Mouse (Mus musculus) MEL (cell line): Measurements from ENCODE around the gene Cic. TPM values are rescaled to one million over a fixed set of nuclear protein-coding genes. Genes with fewer than 3 reads are reported as not detected.

Experiments
- DNase-seq: peaks from one replicate; pipeline ENCODE4 v3.0.0; 2011; ENCODE audit warnings: low read depth, low spot score
- H3K27ac ChIP-seq: 2 replicates; pipeline ENCODE4 v1.5.1; 2012; ENCODE audit warnings: low read depth, mild to moderate bottlenecking, control low read depth, low read length, moderate library complexity; ENCODE audit not compliant: control insufficient read depth
- H3K27me3 ChIP-seq, 2 experiments: fragments of 150-350 bp in 1 of 2; sonication (generic) in 1 of 2; 2 replicates each; pipeline ENCODE4 v1.6.1; 2012; ENCODE audit warnings: low read length in 2 of 2, mild to moderate bottlenecking in 2 of 2, improper control_type of control experiment in 1 of 2, moderate library complexity in 1 of 2; ENCODE audit not compliant: insufficient read depth in 2 of 2, control insufficient read depth in 1 of 2
- H3K36me3 ChIP-seq, 2 experiments: 2 replicates each; pipeline ENCODE4 v1.6.1; 2012 to 2014; ENCODE audit warnings: low read length in 2 of 2, improper control_type of control experiment in 1 of 2, inconsistent platforms in 1 of 2, mild to moderate bottlenecking in 1 of 2; ENCODE audit not compliant: insufficient read depth in 2 of 2, control insufficient read depth in 1 of 2
- H3K4me1 ChIP-seq, 2 experiments: fragments of 150-350 bp in 1 of 2; sonication (generic) in 1 of 2; 2 replicates each; pipeline ENCODE4 v1.6.1; 2012; ENCODE audit warnings: low read length in 2 of 2, improper control_type of control experiment in 1 of 2, mild to moderate bottlenecking in 1 of 2; ENCODE audit not compliant: insufficient read depth in 2 of 2, control insufficient read depth in 1 of 2
- H3K4me3 ChIP-seq, 2 experiments: fragments of 150-350 bp in 1 of 2; sonication (generic) in 1 of 2; 2 replicates each; pipeline ENCODE4 v1.5.1; 2012; ENCODE audit warnings: low read depth in 2 of 2, low read length in 2 of 2, mild to moderate bottlenecking in 2 of 2, moderate library complexity in 2 of 2, control low read depth in 1 of 2, improper control_type of control experiment in 1 of 2; ENCODE audit not compliant: control insufficient read depth in 1 of 2, insufficient read depth in 1 of 2
- H3K79me2 ChIP-seq: 2 replicates; pipeline ENCODE4 v1.6.1; 2012; ENCODE audit warnings: mild to moderate bottlenecking, low read length, moderate library complexity; ENCODE audit not compliant: control insufficient read depth, poor library complexity, insufficient read depth
- H3K9ac ChIP-seq: 2 replicates; pipeline ENCODE4 v1.6.1; 2012; ENCODE audit warnings: low read depth, mild to moderate bottlenecking, control low read depth, low read length, moderate library complexity; ENCODE audit not compliant: control insufficient read depth, poor library complexity, severe bottlenecking
- H3K9me3 ChIP-seq: fragments of 150-350 bp; sonication (generic); replicated peaks from 2 replicates; pipeline ENCODE4 v1.6.1; 2012; ENCODE audit warnings: mild to moderate bottlenecking, low read length, improper control_type of control experiment, moderate library complexity; ENCODE audit not compliant: insufficient read depth
- CHD1 ChIP-seq: IDR thresholded peaks from 2 replicates; pipeline ENCODE4 v1.6.1; 2012; ENCODE audit warnings: low read depth, mild to moderate bottlenecking, inconsistent platforms, low read length, improper control_type of control experiment
- CHD2 ChIP-seq: IDR thresholded peaks from 2 replicates; pipeline ENCODE4 v1.6.1; 2011; ENCODE audit warnings: low read length, improper control_type of control experiment
- CTCF ChIP-seq, 3 experiments: IDR thresholded peaks in 2 of 3; conservative IDR thresholded peaks in 1 of 3; 2 replicates each; pipeline ENCODE4 v1.5.1; 2011 to 2012; ENCODE audit warnings: low read length in 3 of 3, low read depth in 2 of 3, mild to moderate bottlenecking in 2 of 3, improper control_type of control experiment in 1 of 3, inconsistent platforms in 1 of 3, mixed read lengths in 1 of 3, moderate library complexity in 1 of 3; ENCODE audit not compliant: control insufficient read depth in 1 of 3, insufficient read depth in 1 of 3, poor library complexity in 1 of 3, severe bottlenecking in 1 of 3
- E2F4 ChIP-seq: IDR thresholded peaks from 2 replicates; pipeline ENCODE4 v1.6.1; 2011; ENCODE audit warnings: low read depth, low read length, improper control_type of control experiment, borderline replicate concordance
- ELF1 ChIP-seq: IDR thresholded peaks from 2 replicates; pipeline ENCODE4 v1.6.1; 2014; ENCODE audit warnings: low read depth, mild to moderate bottlenecking, inconsistent platforms, low read length, improper control_type of control experiment, moderate library complexity
- EP300 ChIP-seq, 2 experiments: IDR thresholded peaks; 2 replicates each; pipeline ENCODE4 v1.6.1; 2011; ENCODE audit warnings: improper control_type of control experiment in 2 of 2, low read length in 2 of 2, low read depth in 1 of 2, mild to moderate bottlenecking in 1 of 2
- ETS1 ChIP-seq: IDR thresholded peaks from 2 replicates; pipeline ENCODE4 v1.6.1; 2012; ENCODE audit warnings: low read depth, mild to moderate bottlenecking, inconsistent platforms, low read length, improper control_type of control experiment, moderate library complexity
- GABPA ChIP-seq: IDR thresholded peaks from 2 replicates; pipeline ENCODE4 v1.6.1; 2012; ENCODE audit warnings: low read depth, mild to moderate bottlenecking, inconsistent platforms, low read length, improper control_type of control experiment, moderate library complexity
- GATA1 ChIP-seq: IDR thresholded peaks from 2 replicates; pipeline ENCODE4 v1.6.1; 2011; ENCODE audit warnings: low read depth, low read length, improper control_type of control experiment
- HCFC1 ChIP-seq: IDR thresholded peaks from 2 replicates; pipeline ENCODE4 v1.6.1; 2012; ENCODE audit warnings: low read depth, mild to moderate bottlenecking, inconsistent platforms, low read length, improper control_type of control experiment, moderate library complexity
- MAFK ChIP-seq: IDR thresholded peaks from 2 replicates; pipeline ENCODE4 v1.6.1; 2011; ENCODE audit warnings: low read depth, mild to moderate bottlenecking, low read length, improper control_type of control experiment, borderline replicate concordance
- MAX ChIP-seq: IDR thresholded peaks from 2 replicates; pipeline ENCODE4 v1.6.1; 2011; ENCODE audit warnings: low read length, improper control_type of control experiment
- MAZ ChIP-seq: IDR thresholded peaks from 2 replicates; pipeline ENCODE4 v1.6.1; 2012; ENCODE audit warnings: low read depth, mild to moderate bottlenecking, inconsistent platforms, low read length, improper control_type of control experiment
- MEF2A ChIP-seq: IDR thresholded peaks from 2 replicates; pipeline ENCODE4 v1.6.1; 2014; ENCODE audit warnings: low read depth, mild to moderate bottlenecking, inconsistent platforms, low read length, improper control_type of control experiment; ENCODE audit not compliant: poor library complexity, insufficient replicate concordance, severe bottlenecking; ENCODE audit errors: extremely low read depth
- MXI1 ChIP-seq: IDR thresholded peaks from 2 replicates; pipeline ENCODE4 v1.6.1; 2011; ENCODE audit warnings: mild to moderate bottlenecking, low read depth, low read length, improper control_type of control experiment
- MYB ChIP-seq: IDR thresholded peaks from 2 replicates; pipeline ENCODE4 v1.6.1; 2011; ENCODE audit warnings: mild to moderate bottlenecking, low read depth, low read length, improper control_type of control experiment
- NELFE ChIP-seq: IDR thresholded peaks from 2 replicates; pipeline ENCODE4 v1.6.1; 2011; ENCODE audit warnings: low read depth, low read length, improper control_type of control experiment
- POLR2A ChIP-seq, 2 experiments: IDR thresholded peaks; 2 replicates each; pipeline ENCODE4 v1.6.1; 2011 to 2012; ENCODE audit warnings: low read length in 2 of 2, mild to moderate bottlenecking in 2 of 2, control low read depth in 1 of 2, improper control_type of control experiment in 1 of 2, low read depth in 1 of 2, moderate library complexity in 1 of 2; ENCODE audit not compliant: control insufficient read depth in 1 of 2, insufficient read depth in 1 of 2, poor library complexity in 1 of 2
- POLR2AphosphoS2 ChIP-seq: IDR thresholded peaks from 2 replicates; pipeline ENCODE4 v1.6.1; 2011; ENCODE audit warnings: low read length, improper control_type of control experiment
- POLR2AphosphoS5 ChIP-seq: IDR thresholded peaks from 2 replicates; pipeline ENCODE4 v1.6.1; 2012; ENCODE audit warnings: low read depth, borderline replicate concordance, mild to moderate bottlenecking, inconsistent platforms, low read length, moderate library complexity, mixed read lengths
- RAD21 ChIP-seq: IDR thresholded peaks from 2 replicates; pipeline ENCODE4 v1.6.1; 2011; ENCODE audit warnings: mild to moderate bottlenecking, low read depth, low read length, improper control_type of control experiment
- RCOR1 ChIP-seq: IDR thresholded peaks from 2 replicates; pipeline ENCODE4 v1.6.1; 2012; ENCODE audit warnings: low read depth, mild to moderate bottlenecking, inconsistent platforms, low read length, improper control_type of control experiment
- SIN3A ChIP-seq: IDR thresholded peaks from 2 replicates; pipeline ENCODE4 v1.6.1; 2012; ENCODE audit warnings: low read length, improper control_type of control experiment, inconsistent platforms
- SMC3 ChIP-seq: IDR thresholded peaks from 2 replicates; pipeline ENCODE4 v1.6.1; 2011; ENCODE audit warnings: low read depth, low read length, improper control_type of control experiment
- TAL1 ChIP-seq: IDR thresholded peaks from 2 replicates; pipeline ENCODE4 v1.6.1; 2012; ENCODE audit warnings: mild to moderate bottlenecking, inconsistent platforms, low read length, moderate library complexity, mixed read lengths
- TBP ChIP-seq: IDR thresholded peaks from 2 replicates; pipeline ENCODE4 v1.8.0; 2011; ENCODE audit warnings: low read depth, low read length, improper control_type of control experiment
- TCF12 ChIP-seq: IDR thresholded peaks from 2 replicates; pipeline ENCODE4 v1.6.1; 2014; ENCODE audit warnings: low read depth, mild to moderate bottlenecking, inconsistent platforms, low read length, improper control_type of control experiment, moderate library complexity
- UBTF ChIP-seq: IDR thresholded peaks from 2 replicates; pipeline ENCODE4 v1.6.1; 2012; ENCODE audit warnings: low read depth, mild to moderate bottlenecking, inconsistent platforms, low read length, improper control_type of control experiment, moderate library complexity, borderline replicate concordance; ENCODE audit not compliant: insufficient read depth
- USF1 ChIP-seq: IDR thresholded peaks from 2 replicates; pipeline ENCODE4 v1.6.1; 2014; ENCODE audit warnings: low read depth, mild to moderate bottlenecking, inconsistent platforms, low read length, improper control_type of control experiment, moderate library complexity
- USF2 ChIP-seq, 2 experiments: IDR thresholded peaks; 2 replicates each; pipeline ENCODE4 v1.6.1; 2011 to 2012; ENCODE audit warnings: improper control_type of control experiment in 2 of 2, low read length in 2 of 2, borderline replicate concordance in 1 of 2, inconsistent platforms in 1 of 2, low read depth in 1 of 2, mild to moderate bottlenecking in 1 of 2; ENCODE audit not compliant: insufficient read depth in 1 of 2
- ZC3H11A ChIP-seq: IDR thresholded peaks from 2 replicates; pipeline ENCODE4 v1.6.1; 2012; ENCODE audit warnings: low read depth, mild to moderate bottlenecking, inconsistent platforms, low read length, improper control_type of control experiment
- polyA plus RNA-seq, 2 experiments: library from polyadenylated mRNA; stranded (reverse) in 1 of 2; unstranded in 1 of 2; fragments of >175 nt in 1 of 2; fragments of >200 nt in 1 of 2; gene quantifications; 2 replicates each; pipeline versions ENCODE4 v1.2.1 to v1.2.4; 2012; ENCODE audit warnings: low replicate concordance in 2 of 2, low read depth in 1 of 2; ENCODE audit not compliant: insufficient read length in 2 of 2, insufficient read depth in 1 of 2, missing spikeins in 1 of 2
- total RNA-seq: library from RNA; depleted of rRNA; stranded (reverse); fragments of 300-350 nt; gene quantifications from 2 replicates; pipeline ENCODE4 v1.2.3, GENCODE M21; 2012

The Cic gene
- total and polyA plus RNA-seq, 3 experiments, result 56.6 to 157 (median 157) TPM

DNA sequence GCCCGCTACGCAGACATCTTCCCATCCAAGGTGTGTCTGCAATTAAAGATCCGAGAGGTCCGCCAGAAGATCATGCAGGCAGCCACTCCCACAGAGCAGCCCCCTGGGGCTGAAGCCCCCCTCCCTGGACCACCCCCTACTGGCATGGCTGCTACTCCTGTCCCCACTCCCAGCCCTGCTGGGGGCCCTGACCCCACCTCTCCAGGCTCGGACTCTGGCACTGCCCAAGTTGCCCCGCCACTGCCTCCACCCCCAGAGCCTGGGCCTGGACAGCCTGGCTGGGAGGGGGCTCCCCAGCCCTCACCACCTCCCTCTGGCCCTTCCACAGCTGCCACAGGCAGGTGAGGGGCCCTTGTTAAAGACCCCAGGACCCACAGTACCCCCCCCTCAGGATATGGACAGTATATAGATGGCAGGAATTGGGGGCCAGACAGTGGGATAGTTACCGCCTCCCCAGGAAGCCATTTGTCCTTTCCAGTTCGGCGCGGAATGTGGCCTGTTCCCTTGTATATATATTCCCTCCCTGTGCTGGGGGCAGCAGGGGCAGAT lies 25.8 kb downstream of the Cic start:
- Histone ChIP-seq H3K79me2 (peaks cover 5% of the 10 kb centered on the region; the same call in 1 of the 2 replicates), H3K9ac (no peak overlapping the region), H3K4me1 (peaks cover 3 to 16% of the 10 kb centered on the region in 2 experiments), H3K9me3 (no peaks in the 10 kb centered on the region), H3K27ac (no peak overlapping the region), H3K36me3 (peaks cover 12 to 15% of the 10 kb centered on the region in 2 experiments), H3K27me3 (no peaks in the 10 kb centered on the region), H3K4me3 (no peak overlapping the region)
- no peak for DNase-seq
- TF ChIP-seq TBP, result no peak
- TF ChIP-seq CHD1, result no peak
- TF ChIP-seq RCOR1, result no peak
- no peak for TF ChIP-seq UBTF
- TF ChIP-seq TCF12, result no peak

DNA sequence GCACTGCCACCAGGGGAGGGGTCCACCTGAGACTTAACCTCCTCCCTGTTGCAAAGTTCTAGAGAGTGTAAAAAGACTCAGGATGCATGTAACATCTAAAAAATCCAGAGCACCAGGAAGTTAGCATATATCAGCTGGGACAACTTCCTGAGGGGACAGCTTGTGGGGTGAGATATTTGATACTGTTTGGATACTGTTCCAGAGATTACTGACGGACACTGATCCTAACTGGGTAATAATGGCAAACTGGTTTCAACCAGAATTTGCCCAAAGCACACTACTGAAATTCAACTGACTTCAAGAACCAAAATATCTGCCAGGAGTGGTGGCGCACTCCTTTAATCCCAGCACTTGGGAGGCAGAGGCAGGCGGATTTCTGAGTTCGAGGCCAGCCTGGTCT lies 27.0 kb downstream of the Cic start:
- Histone ChIP-seq H3K4me3 (no peak overlapping the region), H3K79me2 (peaks cover 5% of the 10 kb centered on the region; the same call in 1 of the 2 replicates), H3K27ac (no peak overlapping the region), H3K36me3 (peaks cover 8 to 15% of the 10 kb centered on the region in 2 experiments), H3K9me3 (no peaks in the 10 kb centered on the region), H3K9ac (no peak overlapping the region), H3K27me3 (no peaks in the 10 kb centered on the region), H3K4me1 (peaks cover 3 to 21% of the 10 kb centered on the region in 2 experiments)
- DNase-seq, result no peak
- TF ChIP-seq RAD21 (no peak), TCF12 (peak; percentile 21; the same call in 1 of the 2 replicates), POLR2A (IDR thresholded peaks at IDR 0.05; ENCODE audit: control insufficient read depth in 1 of 2, insufficient read depth in 1 of 2, low read depth in 1 of 2, low read length in 2 of 2, poor library complexity in 1 of 2) (no peak), GABPA (no peak), USF1 (no peak), USF2 (IDR thresholded peaks at IDR 0.05; ENCODE audit: borderline replicate concordance in 1 of 2, insufficient read depth in 1 of 2, low read depth in 1 of 2, low read length in 2 of 2) (no peak), MAX (no peak), CHD1 (no peak), MEF2A (no peak), POLR2AphosphoS2 (peak; percentile 60; the same call in 1 of the 2 replicates), NELFE (no peak), MXI1 (no peak), EP300 (IDR thresholded peaks at IDR 0.05; ENCODE audit: low read depth in 1 of 2, low read length in 2 of 2) (peak in 1 of 2 experiments; percentile 59; a peak in 1 of 4 replicates), CHD2 (no peak), ELF1 (no peak), HCFC1 (no peak), E2F4 (no peak), UBTF (no peak), MAZ (no peak), RCOR1 (no peak), ETS1 (0 out of 2 replicates have a peak, but pooled peaks have one; percentile 14), POLR2AphosphoS5 (no peak), TAL1 (0 out of 2 replicates have a peak, but pooled peaks have one; percentile 9), SMC3 (no peak), ZC3H11A (no peak), MYB (no peak), CTCF (IDR thresholded peaks at IDR 0.05 in 2 of 3, conservative IDR thresholded peaks at IDR 0.05 in 1 of 3; ENCODE audit: control insufficient read depth in 1 of 3, insufficient read depth in 1 of 3, low read depth in 2 of 3, low read length in 3 of 3, poor library complexity in 1 of 3, severe bottlenecking in 1 of 3) (no peak), SIN3A (no peak), MAFK (no peak), GATA1 (no peak; the same call in 1 of the 2 replicates)
